Mouse (Mus musculus) midbrain, embryonic 11.5 days (tissue): Measurements from ENCODE around the gene Smad1. TPM values are rescaled to one million over a fixed set of nuclear protein-coding genes. Genes with fewer than 3 reads are reported as not detected.

Experiments
- ATAC-seq: fragments of 200-750 bp; cut with Nextera tagmentation; 2 replicates; pipeline ENCODE4 v1.8.0; 2017; ENCODE audit warnings: moderate TSS enrichment, moderate library complexity; ENCODE audit not compliant: low FRiP score
- DNase-seq: peaks from one replicate; pipeline ENCODE4 v3.0.0; 2015; ENCODE audit warnings: low spot score; ENCODE audit errors: missing footprints
- H3K27ac ChIP-seq: fragments of 300-500 bp; sonication (generic); 2 replicates; pipeline ENCODE4 v1.5.1; 2014; ENCODE audit warnings: low read depth, low read length
- H3K27me3 ChIP-seq: fragments of 300-500 bp; sonication (generic); 2 replicates; pipeline ENCODE4 v1.6.1; 2014; ENCODE audit warnings: mild to moderate bottlenecking, low read length, moderate library complexity, mixed read lengths; ENCODE audit not compliant: control insufficient read depth, insufficient read depth
- H3K36me3 ChIP-seq: fragments of 300-500 bp; sonication (generic); 2 replicates; pipeline ENCODE4 v1.6.1; 2014; ENCODE audit warnings: mild to moderate bottlenecking, low read length, moderate library complexity, mixed read lengths; ENCODE audit not compliant: control insufficient read depth, insufficient read depth
- H3K4me1 ChIP-seq: fragments of 300-500 bp; sonication (generic); 2 replicates; pipeline ENCODE4 v1.6.1; 2014; ENCODE audit warnings: low read length; ENCODE audit not compliant: control insufficient read depth, insufficient read depth
- H3K4me2 ChIP-seq: fragments of 300-500 bp; sonication (generic); 2 replicates; pipeline ENCODE4 v1.6.1; 2014; ENCODE audit warnings: mild to moderate bottlenecking, moderate library complexity
- H3K4me3 ChIP-seq: fragments of 300-500 bp; sonication (generic); 2 replicates; pipeline ENCODE4 v1.5.1; 2014; ENCODE audit warnings: low read depth, low read length
- H3K9ac ChIP-seq: fragments of 300-500 bp; sonication (generic); 2 replicates; pipeline ENCODE4 v1.6.1; 2014; ENCODE audit warnings: low read length
- H3K9me3 ChIP-seq: fragments of 300-500 bp; sonication (generic); 2 replicates; pipeline ENCODE4 v1.6.1; 2016; ENCODE audit warnings: low read length; ENCODE audit not compliant: control insufficient read depth
- WGBS: fragments of 180-500 bp; shearing (Covaris S2); extraction: QIAGEN DNeasy Blood & Tissue Kit; methylation state at CpG from one replicate; pipeline ENCODE4 v1.1.7; 2014; 5-methylcytosine and 5-hydroxymethylcytosine counted together
- polyA plus RNA-seq: library from polyadenylated mRNA; unstranded; fragments of >200 nt; fragmentation: Nextera tagmentation; extraction: Ambion mirVana; gene quantifications from 2 replicates; pipeline ENCODE4 v1.2.1, GENCODE M21; 2014

Gene Smad1
- polyA plus RNA-seq, 1 experiment from 2014 or later = 55.5 TPM

GRCm38 (mm10) chr8:79398251-79398981 lies 902 bp downstream of the Smad1 start:
- Histone ChIP-seq H3K27me3 (no peaks in the 10 kb centered on the region), H3K4me3 (peak overlapping the region; percentile 91), H3K9ac (peak overlapping the region; percentile 98), H3K27ac (peak overlapping the region; percentile 91), H3K4me2 (peak overlapping the region; percentile 67), H3K36me3 (no peaks in the 10 kb centered on the region), H3K4me1 (peaks cover 13% of the 10 kb centered on the region), H3K9me3 (no peaks in the 10 kb centered on the region)
- ATAC-seq = peak; percentile 73
- under 1% methylated on average over 64 of the region's 68 CpGs for WGBS
- peak; percentile 97 for DNase-seq

- no peaks in the 10 kb centered on the region for H3K36me3 ChIP-seq
- H3K9me3 ChIP-seq = no peaks in the 10 kb centered on the region
- H3K4me3 ChIP-seq = peak overlapping the region; percentile 91
- WGBS = 25% methylated on average over 7 of the region's 7 CpGs
- peak overlapping the region; percentile 98 for H3K9ac ChIP-seq
- DNase-seq (peak; percentile 92), ATAC-seq (0 out of 2 replicates have a peak, but pooled peaks have one; percentile 0)
- peak overlapping the region; percentile 67 for H3K4me2 ChIP-seq
- H3K27me3 ChIP-seq = no peaks in the 10 kb centered on the region
- peaks cover 13% of the 10 kb centered on the region for H3K4me1 ChIP-seq
- H3K27ac ChIP-seq = peak overlapping the region; percentile 91
These were observed 1.5 kb downstream of the Smad1 start for GRCm38 (mm10) chr8:79397705-79398250.

- DNase-seq (no peak), ATAC-seq (no peak)
- Histone ChIP-seq H3K27ac (no peak overlapping the region), H3K4me3 (no peak overlapping the region), H3K4me1 (peaks cover 13% of the 10 kb centered on the region), H3K27me3 (no peaks in the 10 kb centered on the region), H3K36me3 (no peaks in the 10 kb centered on the region), H3K9ac (no peak overlapping the region), H3K9me3 (no peaks in the 10 kb centered on the region), H3K4me2 (peak overlapping the region; percentile 3; the same call in 1 of the 2 replicates)
- 73% methylated on average over 6 of the region's 6 CpGs for WGBS
These were observed 2.4 kb downstream of the Smad1 start for GRCm38 (mm10) chr8:79396911-79397310.

GRCm38 (mm10) chr8:79394009-79394408 lies 5.3 kb downstream of the Smad1 start:
- Histone ChIP-seq H3K27ac (no peak overlapping the region), H3K36me3 (peaks cover 5% of the 10 kb centered on the region; the same call in 1 of the 2 replicates), H3K4me2 (no peak overlapping the region), H3K27me3 (no peaks in the 10 kb centered on the region), H3K9ac (no peak overlapping the region), H3K4me3 (no peak overlapping the region), H3K9me3 (no peaks in the 10 kb centered on the region), H3K4me1 (peaks cover 13% of the 10 kb centered on the region)
- ATAC-seq (no peak), DNase-seq (no peak)
- WGBS = 83% methylated on average over 9 of the region's 9 CpGs

GRCm38 (mm10) chr8:79393215-79393614 lies 6.1 kb downstream of the Smad1 start:
- ATAC-seq (no peak), DNase-seq (no peak)
- Histone ChIP-seq H3K9ac (no peak overlapping the region), H3K36me3 (peaks cover 6% of the 10 kb centered on the region; the same call in 1 of the 2 replicates), H3K27ac (no peak overlapping the region), H3K4me2 (no peak overlapping the region), H3K4me3 (no peak overlapping the region), H3K4me1 (peaks cover 13% of the 10 kb centered on the region), H3K27me3 (no peaks in the 10 kb centered on the region), H3K9me3 (no peaks in the 10 kb centered on the region)
- 88% methylated on average over 5 of the region's 5 CpGs for WGBS

- 62% methylated on average over 6 of the region's 6 CpGs for WGBS
- Histone ChIP-seq H3K4me1 (peaks cover 9% of the 10 kb centered on the region), H3K27me3 (no peaks in the 10 kb centered on the region), H3K9ac (no peak overlapping the region), H3K4me2 (no peak overlapping the region), H3K36me3 (peaks cover 6% of the 10 kb centered on the region; the same call in 1 of the 2 replicates), H3K9me3 (no peaks in the 10 kb centered on the region), H3K4me3 (no peak overlapping the region), H3K27ac (no peak overlapping the region)
- DNase-seq (no peak), ATAC-seq (no peak)
These were observed 6.7 kb downstream of the Smad1 start for GRCm38 (mm10) chr8:79392649-79393048.

GRCm38 (mm10) chr8:79391454-79391853 lies 7.9 kb downstream of the Smad1 start:
- no peak overlapping the region for H3K4me3 ChIP-seq
- peaks cover 3% of the 10 kb centered on the region for H3K4me1 ChIP-seq
- DNase-seq (no peak), ATAC-seq (no peak)
- H3K9ac ChIP-seq = no peak overlapping the region
- 81% methylated on average over 13 of the region's 13 CpGs for WGBS
- no peak overlapping the region for H3K4me2 ChIP-seq
- no peaks in the 10 kb centered on the region for H3K27me3 ChIP-seq
- no peaks in the 10 kb centered on the region for H3K9me3 ChIP-seq
- peaks cover 6% of the 10 kb centered on the region; the same call in 1 of the 2 replicates for H3K36me3 ChIP-seq
- H3K27ac ChIP-seq = no peak overlapping the region

GRCm38 (mm10) chr8:79389074-79389786 lies 10.1 kb downstream of the Smad1 start:
- ATAC-seq = no peak
- H3K4me1 ChIP-seq = peaks cover 9% of the 10 kb centered on the region
- H3K9ac ChIP-seq = no peak overlapping the region
- DNase-seq = no peak
- peaks cover 6% of the 10 kb centered on the region; the same call in 1 of the 2 replicates for H3K36me3 ChIP-seq
- H3K27ac ChIP-seq = no peak overlapping the region
- no peaks in the 10 kb centered on the region for H3K9me3 ChIP-seq
- H3K4me3 ChIP-seq = no peak overlapping the region
- WGBS = 87% methylated on average over 23 of the region's 23 CpGs
- H3K27me3 ChIP-seq = no peaks in the 10 kb centered on the region
- H3K4me2 ChIP-seq = no peak overlapping the region

- no peaks in the 10 kb centered on the region for H3K9me3 ChIP-seq
These were observed 12.5 kb downstream of the Smad1 start for GRCm38 (mm10) chr8:79386831-79387230.

More at GRCm38 (mm10) chr8:79386831-79387230, 12.5 kb downstream of the Smad1 start:
- H3K27me3 ChIP-seq = no peaks in the 10 kb centered on the region
- H3K27ac ChIP-seq = no peak overlapping the region
- 93% methylated on average over 5 of the region's 5 CpGs for WGBS
- no peak for ATAC-seq
- no peak for DNase-seq
- peaks cover 22% of the 10 kb centered on the region for H3K4me1 ChIP-seq
- H3K9ac ChIP-seq = no peak overlapping the region
- H3K4me2 ChIP-seq = no peak overlapping the region
- peaks cover 6% of the 10 kb centered on the region; the same call in 1 of the 2 replicates for H3K36me3 ChIP-seq
- H3K4me3 ChIP-seq = no peak overlapping the region
